Mouse (Mus musculus): ENCODE results near the gene Ppm1k.
"Not testable (repeated sequence)": the region's sequence is repeated elsewhere in the genome, so short reads cannot be mapped to it uniquely, and the experiment has no call there.

Ppm1k gene

GRCm38 (mm10) chr6:57535386-57535936 lies at the start of gene Ppm1k:
Gene Ppm1k, minus strand, starts transcription at chr6:57535468.
- DNase-seq (ENCODE audit: low spot score), result peak; percentile 99

- DNase-seq (ENCODE audit: low spot score), result no peak
Observed at GRCm38 (mm10) chr6:57582356-57582755, 47.1 kb upstream of the Ppm1k start.

GRCm38 (mm10) chr6:57581595-57581994 lies 46.3 kb upstream of the Ppm1k start:
- DNase-seq (ENCODE audit: low spot score), result no peak

- peak; percentile 34 for DNase-seq (ENCODE audit: low spot score)
Observed at GRCm38 (mm10) chr6:57580881-57581548, 45.7 kb upstream of the Ppm1k start, which contains the start of gene Herc6. Gene Herc6, plus strand, starts transcription at chr6:57581000.

GRCm38 (mm10) chr6:57571587-57571986 lies 36.3 kb upstream of the Ppm1k start:
- DNase-seq (ENCODE audit: low spot score), result no peak

GRCm38 (mm10) chr6:57570170-57570974 lies 35.1 kb upstream of the Ppm1k start:
- DNase-seq (ENCODE audit: low spot score), result peak; percentile 22

GRCm38 (mm10) chr6:57567630-57568029 lies 32.4 kb upstream of the Ppm1k start:
- DNase-seq (ENCODE audit: low spot score), result no peak

GRCm38 (mm10) chr6:57565452-57565851 lies 30.2 kb upstream of the Ppm1k start:
- DNase-seq (ENCODE audit: low spot score), result no peak

- DNase-seq (ENCODE audit: low spot score), result no peak
Observed at GRCm38 (mm10) chr6:57563454-57563853, 28.2 kb upstream of the Ppm1k start.

GRCm38 (mm10) chr6:57557796-57558317 lies 22.6 kb upstream of the Ppm1k start:
- no peak for DNase-seq (ENCODE audit: low spot score)

GRCm38 (mm10) chr6:57551211-57551796 lies 16.0 kb upstream of the Ppm1k start:
- DNase-seq (ENCODE audit: low spot score), result no peak

- no peak for DNase-seq (ENCODE audit: low spot score)
Observed at GRCm38 (mm10) chr6:57544866-57545265, 9.6 kb upstream of the Ppm1k start.

- DNase-seq (ENCODE audit: low spot score), result not testable (repeated sequence)
Observed at GRCm38 (mm10) chr6:57543591-57543990, 8.3 kb upstream of the Ppm1k start.

GRCm38 (mm10) chr6:57541737-57542335 lies 6.6 kb upstream of the Ppm1k start:
- no peak for DNase-seq (ENCODE audit: low spot score)

GRCm38 (mm10) chr6:57540950-57541498 lies 5.8 kb upstream of the Ppm1k start:
- no peak for DNase-seq (ENCODE audit: low spot score)

GRCm38 (mm10) chr6:57537887-57538286 lies 2.6 kb upstream of the Ppm1k start:
- DNase-seq (ENCODE audit: low spot score), result no peak

- no peak for DNase-seq (ENCODE audit: low spot score)
Observed at GRCm38 (mm10) chr6:57535971-57536669, 852 bp upstream of the Ppm1k start.

GRCm38 (mm10) chr6:57534611-57535286 lies 519 bp downstream of the Ppm1k start:
- DNase-seq (ENCODE audit: low spot score), result no peak

- DNase-seq (ENCODE audit: low spot score), result no peak
Observed at GRCm38 (mm10) chr6:57534231-57534610, 1.0 kb downstream of the Ppm1k start.

- no peak for DNase-seq (ENCODE audit: low spot score)
Observed at GRCm38 (mm10) chr6:57533410-57533809, 1.9 kb downstream of the Ppm1k start.

All from left cerebral cortex, adult 11 months (tissue).